Comparison of ENCODE assay signal across 22 mouse cellular contexts in the genomic region with DNA sequence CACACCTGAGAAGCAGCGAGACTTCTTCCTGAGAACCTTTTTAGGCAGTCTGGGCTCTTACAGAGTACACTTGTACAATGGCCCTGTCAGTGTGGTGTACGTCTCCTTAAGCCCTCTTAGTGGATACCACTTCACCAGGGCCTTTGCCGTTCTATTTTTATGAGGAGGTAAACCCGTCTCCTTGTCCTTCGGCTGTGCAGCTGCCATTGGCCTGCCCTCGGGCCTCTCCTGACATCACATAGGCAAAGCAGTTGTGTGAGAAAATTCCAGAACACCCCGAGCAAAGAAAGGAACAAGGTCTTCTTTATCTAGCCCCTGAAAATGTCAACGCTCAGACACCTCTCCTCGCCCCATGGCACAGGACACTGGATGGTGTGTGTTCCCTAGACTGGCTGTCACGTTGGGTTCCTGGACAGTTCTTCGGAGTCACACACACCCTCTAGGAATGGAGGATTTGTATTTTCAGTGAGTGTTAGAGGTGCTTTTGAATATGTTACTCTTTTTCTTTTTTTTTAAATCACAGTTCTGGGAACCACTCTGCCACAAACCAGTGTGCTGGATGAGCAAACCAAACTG.
A peak's percentile ranks its signal among the peaks of the same experiment; 100 is the strongest.
DNase-seq lines count a peak whose midpoint lies in the region; ATAC-seq lines count a peak whose summit lies in the region.
"Had no signal": no experiment of that assay in that cellular context is flagged by ENCODE, and none has a peak within 500 bp of the region (broad histone marks: within the 10 kb centered on the region; RNA-seq: fewer than 3 reads in every experiment).

No protein-coding gene starts in this region.

- WGBS in heart, embryonic 10.5 days, result 34% methylated on average over 11 of the region's 11 CpGs
- WGBS in heart, embryonic 16.5 days, result 40% methylated on average over 11 of the region's 11 CpGs
- WGBS in midbrain, embryonic 13.5 days, result 80% methylated on average over 11 of the region's 11 CpGs
- WGBS in midbrain, embryonic 16.5 days, result 76% methylated on average over 11 of the region's 11 CpGs
- 75% methylated on average over 11 of the region's 11 CpGs for WGBS in midbrain, embryonic 15.5 days

- H3K9ac ChIP-seq in heart, embryonic 16.5 days (ENCODE audit: low read length), result no peak overlapping the region
- no peak overlapping the region for H3K9ac ChIP-seq in midbrain, embryonic 13.5 days (replicated peaks)
- no peak overlapping the region for H3K9ac ChIP-seq in midbrain, embryonic 16.5 days (ENCODE audit: low read depth, low read length)
- H3K9ac ChIP-seq in midbrain, embryonic 15.5 days, result no peak overlapping the region
- H3K9ac ChIP-seq: limb, embryonic 13.5 days; liver, embryonic 12.5 days; liver, postnatal 0 days had no signal

- no peaks in the 10 kb centered on the region for H3K36me3 ChIP-seq in heart, embryonic 10.5 days
- no peaks in the 10 kb centered on the region for H3K36me3 ChIP-seq in heart, embryonic 16.5 days (ENCODE audit: control insufficient read depth, insufficient read depth)
- H3K36me3 ChIP-seq in midbrain, embryonic 13.5 days, result no peaks in the 10 kb centered on the region
- H3K36me3 ChIP-seq in midbrain, embryonic 16.5 days (ENCODE audit: control insufficient read depth, insufficient read depth, low read length), result no peaks in the 10 kb centered on the region
- no peaks in the 10 kb centered on the region for H3K36me3 ChIP-seq in midbrain, embryonic 15.5 days (replicated peaks)
- H3K36me3 ChIP-seq: limb, embryonic 13.5 days; liver, embryonic 12.5 days had no signal

- DNase-seq in heart, embryonic 10.5 days (ENCODE audit: low spot score), result peak; percentile 83
- DNase-seq in heart, postnatal 25 days (ENCODE audit: low spot score), result no peak
- DNase-seq in heart, adult 18-20 months, result no peak
- DNase-seq: adrenal gland, postnatal 10 days; cerebellum, adult 8-10 months; cerebellum, postnatal 25 days; gastrocnemius, postnatal 14 days; kidney, adult 11 months; kidney, postnatal 14 days; liver, postnatal 0 days; lung, postnatal 36 days; retina, postnatal 1 day; right cerebral cortex, postnatal 14 days had no signal

- H3K27me3 ChIP-seq in heart, embryonic 10.5 days (ENCODE audit: insufficient read depth, poor library complexity, severe bottlenecking), result no peaks in the 10 kb centered on the region
- no peaks in the 10 kb centered on the region for H3K27me3 ChIP-seq in heart, embryonic 16.5 days (ENCODE audit: control insufficient read depth, insufficient read depth, low read length)
- H3K27me3 ChIP-seq in midbrain, embryonic 13.5 days, result no peaks in the 10 kb centered on the region
- H3K27me3 ChIP-seq in midbrain, embryonic 16.5 days (ENCODE audit: control insufficient read depth, insufficient read depth, low read depth, low read length), result no peaks in the 10 kb centered on the region
- H3K27me3 ChIP-seq in midbrain, embryonic 15.5 days (replicated peaks), result no peaks in the 10 kb centered on the region
- H3K27me3 ChIP-seq: limb, embryonic 13.5 days; liver, embryonic 12.5 days; Patski had no signal

- H3K4me3 ChIP-seq in heart, embryonic 10.5 days, result no peak overlapping the region
- H3K4me3 ChIP-seq in heart, embryonic 16.5 days (ENCODE audit: low read length), result no peak overlapping the region
- H3K4me3 ChIP-seq in midbrain, embryonic 13.5 days (replicated peaks), result no peak overlapping the region
- no peak overlapping the region for H3K4me3 ChIP-seq in midbrain, embryonic 16.5 days (ENCODE audit: low read depth, low read length)
- no peak overlapping the region for H3K4me3 ChIP-seq in midbrain, embryonic 15.5 days
- H3K4me3 ChIP-seq: limb, embryonic 13.5 days; liver, embryonic 12.5 days had no signal

- H3K4me1 ChIP-seq in heart, embryonic 10.5 days, result peaks cover 17% of the 10 kb centered on the region
- peaks cover 14% of the 10 kb centered on the region for H3K4me1 ChIP-seq in heart, embryonic 16.5 days (ENCODE audit: control insufficient read depth, insufficient read depth, low read length)
- H3K4me1 ChIP-seq in midbrain, embryonic 13.5 days (replicated peaks), result peaks cover 21% of the 10 kb centered on the region
- peaks cover 7% of the 10 kb centered on the region; the same call in 1 of the 2 replicates for H3K4me1 ChIP-seq in midbrain, embryonic 16.5 days (ENCODE audit: control insufficient read depth, insufficient read depth, low read length)
- H3K4me1 ChIP-seq in midbrain, embryonic 15.5 days, result peaks cover 16% of the 10 kb centered on the region; the same call in 1 of the 2 replicates
- H3K4me1 ChIP-seq: liver, embryonic 12.5 days had no signal

- peak; percentile 55; the same call in 1 of the 2 replicates for ATAC-seq in heart, embryonic 16.5 days (replicated peaks; ENCODE audit: extremely low read depth, insufficient read depth, low FRiP score)
- no peak for ATAC-seq in midbrain, embryonic 13.5 days
- no peak for ATAC-seq in midbrain, embryonic 16.5 days
- ATAC-seq in midbrain, embryonic 15.5 days (replicated peaks), result peak; percentile 35; the same call in 1 of the 2 replicates
- ATAC-seq: forebrain, embryonic 14.5 days; inflammation-experienced regulatory T-cells, adult 6 months; liver, embryonic 12.5 days; liver, postnatal 0 days; Patski had no signal

- no peak overlapping the region; the same call in 1 of the 2 replicates for H3K27ac ChIP-seq in heart, embryonic 10.5 days
- H3K27ac ChIP-seq in heart, embryonic 16.5 days (ENCODE audit: low read length), result 0 out of 2 replicates have a peak overlapping the region, but pooled peaks have one; percentile 4
- peak overlapping the region; percentile 48; the same call in 1 of the 2 replicates for H3K27ac ChIP-seq in midbrain, embryonic 13.5 days
- H3K27ac ChIP-seq in midbrain, embryonic 16.5 days (ENCODE audit: low read length), result no peak overlapping the region
- H3K27ac ChIP-seq in midbrain, embryonic 15.5 days, result no peak overlapping the region
- H3K27ac ChIP-seq: limb, embryonic 13.5 days; liver, embryonic 12.5 days had no signal

- intact Hi-C loops in heart, postnatal 25 days (cut with DNase I), result no loop called here

- H3K9me3 ChIP-seq in heart, embryonic 10.5 days, result no peaks in the 10 kb centered on the region
- no peaks in the 10 kb centered on the region for H3K9me3 ChIP-seq in heart, embryonic 16.5 days (replicated peaks; ENCODE audit: control insufficient read depth, low read length)
- no peaks in the 10 kb centered on the region for H3K9me3 ChIP-seq in midbrain, embryonic 13.5 days
- no peaks in the 10 kb centered on the region for H3K9me3 ChIP-seq in midbrain, embryonic 16.5 days (replicated peaks; ENCODE audit: control insufficient read depth, low read length, poor library complexity, severe bottlenecking)
- H3K9me3 ChIP-seq in midbrain, embryonic 15.5 days, result no peaks in the 10 kb centered on the region
- H3K9me3 ChIP-seq: limb, embryonic 13.5 days; liver, embryonic 12.5 days had no signal

- peak overlapping the region; percentile 28; the same call in 1 of the 2 replicates for H3K4me2 ChIP-seq in heart, embryonic 16.5 days (ENCODE audit: low read depth, low read length)
- H3K4me2 ChIP-seq in midbrain, embryonic 13.5 days (replicated peaks), result no peak overlapping the region
- H3K4me2 ChIP-seq in midbrain, embryonic 16.5 days (ENCODE audit: low read length), result no peak overlapping the region
- H3K4me2 ChIP-seq in midbrain, embryonic 15.5 days, result no peak overlapping the region
- H3K4me2 ChIP-seq: limb, embryonic 13.5 days; liver, embryonic 12.5 days had no signal

Comparison
In these comparisons a context has a peak if more than half of its experiments do, and no peak if none do; other contexts are left out.
1. H3K27ac ChIP-seq: peak in heart, embryonic 16.5 days (single experiment) and midbrain, embryonic 13.5 days (single experiment); none in heart, embryonic 10.5 days (single experiment), midbrain, embryonic 16.5 days (single experiment) and midbrain, embryonic 15.5 days (single experiment).
2. ATAC-seq: peak in heart, embryonic 16.5 days (single experiment) and midbrain, embryonic 15.5 days (single experiment); none in midbrain, embryonic 13.5 days (single experiment) and midbrain, embryonic 16.5 days (single experiment).